In the genomic region with DNA sequence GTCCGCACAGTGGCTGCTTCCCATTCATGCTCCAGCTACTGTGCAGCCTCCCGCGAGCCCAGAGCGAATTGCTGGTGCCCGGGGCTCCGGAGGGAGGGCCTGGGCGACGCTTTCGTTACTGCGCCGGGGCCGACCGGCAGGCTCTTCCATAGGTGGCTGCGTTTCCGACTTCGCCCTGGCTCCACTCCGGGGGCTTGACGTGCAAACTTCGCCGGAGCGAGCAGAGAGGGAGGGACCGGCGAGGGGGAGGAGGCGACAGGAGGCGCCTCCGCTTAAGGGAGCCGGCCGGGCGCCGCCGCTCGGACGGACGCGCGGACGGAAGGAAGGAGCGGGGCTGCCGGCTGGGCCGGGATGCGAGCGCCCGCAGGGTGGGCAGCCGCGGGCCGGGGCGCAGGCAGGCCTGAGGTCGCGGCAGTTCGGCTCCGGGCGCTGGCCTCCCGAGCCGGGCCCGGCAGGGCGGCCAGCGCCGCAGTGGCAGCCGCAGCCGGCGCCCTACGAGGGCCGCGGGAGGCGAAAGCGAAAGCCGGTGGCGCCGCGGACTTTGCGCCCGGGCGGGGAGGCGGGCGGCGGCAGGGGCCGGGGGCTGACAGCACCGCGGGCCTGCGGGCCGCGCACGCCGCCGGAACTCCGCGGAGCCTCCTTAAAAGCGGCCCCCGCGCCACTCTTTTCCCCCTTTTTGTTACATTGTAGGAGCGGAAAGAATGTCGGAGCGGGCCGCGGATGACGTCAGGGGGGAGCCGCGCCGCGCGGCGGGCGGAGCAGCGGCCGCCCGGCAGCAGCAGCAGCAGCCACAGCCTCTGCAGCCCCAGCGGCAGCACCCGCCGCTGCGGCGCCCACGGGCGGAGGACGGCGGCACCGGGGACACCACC, we compare ENCODE assay signal across 8 mouse cellular contexts. TPM values are rescaled to one million over a fixed set of nuclear protein-coding genes. Genes with fewer than 3 reads are reported as not detected.
A peak's percentile ranks its signal among the peaks of the same experiment; 100 is the strongest.
DNase-seq lines count a peak whose midpoint lies in the region; ATAC-seq and TF ChIP-seq lines count a peak whose summit lies in the region.

No protein-coding gene starts in this region.

- peak; percentile 89 for ATAC-seq in embryonic facial prominence, embryonic 12.5 days (ENCODE audit: insufficient number of reproducible peaks, insufficient read depth, low FRiP score, low TSS enrichment)
- peak; percentile 88 for ATAC-seq in limb, embryonic 11.5 days (ENCODE audit: insufficient number of reproducible peaks, low FRiP score, low TSS enrichment, low read depth)
- peak; percentile 94 for ATAC-seq in midbrain, embryonic 13.5 days

- peak; percentile 76 for TF ChIP-seq POLR2A in small intestine, adult 2 months (IDR thresholded peaks at IDR 0.05; ENCODE audit: low read depth, low read length)

- H3K4me2 ChIP-seq in embryonic facial prominence, embryonic 12.5 days (replicated peaks) = peak overlapping the region; percentile 90
- H3K4me2 ChIP-seq in limb, embryonic 11.5 days (ENCODE audit: low read depth, severe bottlenecking) = peak overlapping the region; percentile 78
- H3K4me2 ChIP-seq in midbrain, embryonic 13.5 days (replicated peaks) = peak overlapping the region; percentile 88

- peak; percentile 72 for DNase-seq in 3T3-L1 (ENCODE audit: low read depth, low spot score)
- peak; percentile 91 to 93 for DNase-seq in adrenal gland, postnatal 36 days
- DNase-seq in heart, adult 18-20 months = peak; percentile 92 to 94
- peak; percentile 90 for DNase-seq in kidney, adult 18-20 months
- DNase-seq in limb, embryonic 11.5 days (ENCODE audit: low spot score) = peak; percentile 85

- peak overlapping the region; percentile 96 for H3K9ac ChIP-seq in embryonic facial prominence, embryonic 12.5 days
- H3K9ac ChIP-seq in limb, embryonic 11.5 days (ENCODE audit: low read length) = peak overlapping the region; percentile 96
- H3K9ac ChIP-seq in midbrain, embryonic 13.5 days (replicated peaks) = peak overlapping the region; percentile 98

- peak overlapping the region; percentile 99 for H3K27ac ChIP-seq in embryonic facial prominence, embryonic 12.5 days
- peak overlapping the region; percentile 98 for H3K27ac ChIP-seq in limb, embryonic 11.5 days (replicated peaks; ENCODE audit: low read depth, low read length)
- H3K27ac ChIP-seq in midbrain, embryonic 13.5 days = peak overlapping the region; percentile 99
- H3K27ac ChIP-seq in small intestine, adult 2 months (ENCODE audit: insufficient read depth, low read depth, low read length) = peak overlapping the region; percentile 88

- under 1% methylated on average over 85 of the region's 116 CpGs for WGBS in embryonic facial prominence, embryonic 12.5 days
- under 1% methylated on average over 81 of the region's 116 CpGs for WGBS in limb, embryonic 11.5 days
- WGBS in midbrain, embryonic 13.5 days = under 1% methylated on average over 75 of the region's 116 CpGs
- under 1% methylated on average over 112 of the region's 116 CpGs for WGBS in small intestine, adult 2 months

- no peaks in the 10 kb centered on the region for H3K36me3 ChIP-seq in embryonic facial prominence, embryonic 12.5 days
- no peaks in the 10 kb centered on the region for H3K36me3 ChIP-seq in limb, embryonic 11.5 days (ENCODE audit: control insufficient read depth, insufficient read depth, low read length)
- H3K36me3 ChIP-seq in midbrain, embryonic 13.5 days = no peaks in the 10 kb centered on the region
- H3K36me3 ChIP-seq in small intestine, adult 2 months (ENCODE audit: control insufficient read depth, insufficient read depth, low read length) = peaks cover 11% of the 10 kb centered on the region; the same call in 1 of the 2 replicates

- H3K27me3 ChIP-seq in embryonic facial prominence, embryonic 12.5 days = no peaks in the 10 kb centered on the region
- no peaks in the 10 kb centered on the region for H3K27me3 ChIP-seq in limb, embryonic 11.5 days (ENCODE audit: control insufficient read depth, insufficient read depth, low read length)
- H3K27me3 ChIP-seq in midbrain, embryonic 13.5 days = no peaks in the 10 kb centered on the region
- H3K27me3 ChIP-seq in small intestine, adult 2 months (ENCODE audit: control insufficient read depth, insufficient read depth, low read length) = no peaks in the 10 kb centered on the region

- peak overlapping the region; percentile 80 for H3K4me3 ChIP-seq in embryonic facial prominence, embryonic 12.5 days
- peak overlapping the region; percentile 60 for H3K4me3 ChIP-seq in limb, embryonic 11.5 days (ENCODE audit: low read depth, low read length)
- peak overlapping the region; percentile 84 for H3K4me3 ChIP-seq in midbrain, embryonic 13.5 days (replicated peaks)
- peak overlapping the region; percentile 77 for H3K4me3 ChIP-seq in small intestine, adult 2 months (ENCODE audit: low read depth, low read length)

- TF ChIP-seq CTCF in small intestine, adult 2 months (IDR thresholded peaks at IDR 0.05; ENCODE audit: extremely low read depth, insufficient read length, insufficient replicate concordance, low read depth, low read length) = no peak

- H3K9me3 ChIP-seq in embryonic facial prominence, embryonic 12.5 days = no peaks in the 10 kb centered on the region
- H3K9me3 ChIP-seq in limb, embryonic 11.5 days (ENCODE audit: control insufficient read depth, low read length) = no peaks in the 10 kb centered on the region
- H3K9me3 ChIP-seq in midbrain, embryonic 13.5 days = no peaks in the 10 kb centered on the region

- H3K4me1 ChIP-seq in embryonic facial prominence, embryonic 12.5 days = peaks cover 13% of the 10 kb centered on the region; the same call in 1 of the 2 replicates
- no peaks in the 10 kb centered on the region for H3K4me1 ChIP-seq in limb, embryonic 11.5 days (ENCODE audit: control insufficient read depth, insufficient read depth, low read length)
- H3K4me1 ChIP-seq in midbrain, embryonic 13.5 days (replicated peaks) = peaks cover 16% of the 10 kb centered on the region
- peaks cover 3% of the 10 kb centered on the region; the same call in 1 of the 2 replicates for H3K4me1 ChIP-seq in small intestine, adult 2 months (ENCODE audit: control insufficient read depth, insufficient read depth, insufficient read length, low read length)

RNA-seq across cellular contexts. Expression of a gene that starts 51.0 kb away (rescaled TPM):
- 100 to 1,000 TPM; 121 TPM for total RNA-seq in adrenal gland, postnatal 36 days (2021)
- 191 and 193 TPM in 2 replicates for polyA plus RNA-seq in embryonic facial prominence, embryonic 12.5 days (2016; fragmentation: Nextera tagmentation; extraction: Ambion mirVana)
- total RNA-seq in heart, adult 18-20 months (2021) = 10 to 100 TPM; 84.5 to 89.7 TPM
- 260 and 265 TPM in 2 replicates for polyA plus RNA-seq in limb, embryonic 11.5 days (2014; fragmentation: Nextera tagmentation; extraction: Ambion mirVana)
- polyA plus RNA-seq in midbrain, embryonic 13.5 days (2015; fragmentation: Nextera tagmentation; extraction: Ambion mirVana) = 196 and 215 TPM in 2 replicates
- 3.6 and 13.5 TPM in 2 replicates for polyA plus RNA-seq in small intestine, adult 2 months (2012; rRNA removed)

RNA-seq across cellular contexts. Expression of a gene that starts 51.4 kb away (rescaled TPM):
- 10 to 100 TPM; 22.0 to 43.8 TPM for total RNA-seq in adrenal gland, postnatal 36 days (2021)
- polyA plus RNA-seq in embryonic facial prominence, embryonic 12.5 days (2016; fragmentation: Nextera tagmentation; extraction: Ambion mirVana) = 5.0 and 5.3 TPM in 2 replicates
- 10 to 100 TPM; 14.0 to 16.6 TPM for total RNA-seq in heart, adult 18-20 months (2021)
- 4.6 and 4.7 TPM in 2 replicates for polyA plus RNA-seq in limb, embryonic 11.5 days (2014; fragmentation: Nextera tagmentation; extraction: Ambion mirVana)
- polyA plus RNA-seq in midbrain, embryonic 13.5 days (2015; fragmentation: Nextera tagmentation; extraction: Ambion mirVana) = 3.4 and 3.8 TPM in 2 replicates
- polyA plus RNA-seq in small intestine, adult 2 months (2012; rRNA removed) = 11.9 and 30.8 TPM in 2 replicates

Comparison
In these comparisons a context has a peak if more than half of its experiments do, and no peak if none do; other contexts are left out.
1. Peak in every context shown above with its lines: DNase-seq, ATAC-seq, H3K4me3 ChIP-seq and H3K27ac ChIP-seq.
2. RNA of a gene that starts 51.0 kb away (polyA plus RNA-seq): 260 to 265 TPM in limb, embryonic 11.5 days, 196 to 215 TPM in midbrain, embryonic 13.5 days and 191 to 193 TPM in embryonic facial prominence, embryonic 12.5 days; 3.6 to 13.5 TPM in small intestine, adult 2 months; every median in the first group is over 10 times any median in the second.